Mouse (Mus musculus) urinary bladder, postnatal 4 days (tissue): Measurements from ENCODE around the gene P4ha2.

Experiments
- DNase-seq, 2 experiments: peaks; one replicate each; pipeline ENCODE4 v3.0.0; 2021 to 2022; ENCODE audit warnings: low spot score in 2 of 2

P4ha2 gene

GRCm38 (mm10) chr11:54134905-54135304, 35.0 kb downstream of the P4ha2 start:
- no peak for DNase-seq

- DNase-seq = peak in 1 of 2 experiments; percentile 80
Observed at GRCm38 (mm10) chr11:54140159-54140558, 40.3 kb downstream of the P4ha2 start.

GRCm38 (mm10) chr11:54141200-54141971, 41.5 kb downstream of the P4ha2 start:
- DNase-seq = no peak

GRCm38 (mm10) chr11:54144886-54145285, 45.0 kb downstream of the P4ha2 start:
- peak in 1 of 2 experiments; percentile 67 for DNase-seq

GRCm38 (mm10) chr11:54145990-54146389, 46.1 kb downstream of the P4ha2 start:
- no peak for DNase-seq

- DNase-seq = peak in 1 of 2 experiments; percentile 26
Observed at GRCm38 (mm10) chr11:54149791-54150465, 50.0 kb downstream of the P4ha2 start.

GRCm38 (mm10) chr11:54151141-54151540, 51.2 kb downstream of the P4ha2 start:
- DNase-seq = peak in 1 of 2 experiments; percentile 25

- DNase-seq = peak in 1 of 2 experiments; percentile 9
Observed at GRCm38 (mm10) chr11:54152957-54153356, 53.1 kb downstream of the P4ha2 start.

- peak in 1 of 2 experiments; percentile 18 for DNase-seq
Observed at GRCm38 (mm10) chr11:54155864-54156263, 56.0 kb downstream of the P4ha2 start.

GRCm38 (mm10) chr11:54156504-54156903, 56.6 kb downstream of the P4ha2 start:
- no peak for DNase-seq

- peak in 1 of 2 experiments; percentile 50 for DNase-seq
Observed at GRCm38 (mm10) chr11:54157586-54157985, 57.7 kb downstream of the P4ha2 start.

GRCm38 (mm10) chr11:54160435-54160834, 60.5 kb downstream of the P4ha2 start:
- DNase-seq = peak in 1 of 2 experiments; percentile 42

GRCm38 (mm10) chr11:54160920-54161319, 61.0 kb downstream of the P4ha2 start:
- DNase-seq = no peak

GRCm38 (mm10) chr11:54161514-54161913, 61.6 kb downstream of the P4ha2 start:
- DNase-seq = no peak

GRCm38 (mm10) chr11:54162968-54163367, 63.1 kb downstream of the P4ha2 start:
- DNase-seq = peak in 1 of 2 experiments; percentile 40

GRCm38 (mm10) chr11:54169432-54170295, 69.8 kb downstream of the P4ha2 start:
- no peak for DNase-seq

- DNase-seq = no peak
Observed at GRCm38 (mm10) chr11:54171175-54171574, 71.3 kb downstream of the P4ha2 start.

- DNase-seq = peak in 1 of 2 experiments; percentile 39
Observed at GRCm38 (mm10) chr11:54174226-54174625, 74.3 kb downstream of the P4ha2 start.

- peak in 1 of 2 experiments; percentile 42 for DNase-seq
Observed at GRCm38 (mm10) chr11:54174877-54175276, 75.0 kb downstream of the P4ha2 start.
